Mouse (Mus musculus) liver, adult (tissue): ENCODE results near the gene Ptprn2.

ENCODE experiments used
- GATA4 ChIP-seq: IDR thresholded peaks from 2 replicates; pipeline ENCODE4 v1.6.1; 2014; ENCODE audit warnings: mild to moderate bottlenecking, low read length; ENCODE audit not compliant: insufficient replicate concordance

The Ptprn2 gene

GRCm38 (mm10) chr12:117262003-117262402, 776.5 kb downstream of the Ptprn2 start:
- no peak for TF ChIP-seq GATA4

GRCm38 (mm10) chr12:117263081-117263480, 777.6 kb downstream of the Ptprn2 start:
- no peak for TF ChIP-seq GATA4

- no peak for TF ChIP-seq GATA4
Observed at GRCm38 (mm10) chr12:117265211-117265610, 779.7 kb downstream of the Ptprn2 start.

- no peak for TF ChIP-seq GATA4
Observed at GRCm38 (mm10) chr12:117268543-117269172, 783.1 kb downstream of the Ptprn2 start.

- no peak for TF ChIP-seq GATA4
Observed at GRCm38 (mm10) chr12:117269310-117269709, 783.8 kb downstream of the Ptprn2 start.

- no peak for TF ChIP-seq GATA4
Observed at GRCm38 (mm10) chr12:117270199-117270598, 784.7 kb downstream of the Ptprn2 start.

GRCm38 (mm10) chr12:117273166-117273565, 787.6 kb downstream of the Ptprn2 start:
- TF ChIP-seq GATA4: no peak

- TF ChIP-seq GATA4: no peak
Observed at GRCm38 (mm10) chr12:117274576-117274975, 789.1 kb downstream of the Ptprn2 start.

GRCm38 (mm10) chr12:117280790-117281189, 795.3 kb downstream of the Ptprn2 start:
- TF ChIP-seq GATA4: no peak

- TF ChIP-seq GATA4: no peak
Observed at GRCm38 (mm10) chr12:117282659-117283058, 797.1 kb downstream of the Ptprn2 start.

GRCm38 (mm10) chr12:117287456-117287855, 801.9 kb downstream of the Ptprn2 start:
- no peak for TF ChIP-seq GATA4

- no peak for TF ChIP-seq GATA4
Observed at GRCm38 (mm10) chr12:117291943-117292342, 806.4 kb downstream of the Ptprn2 start.

- no peak for TF ChIP-seq GATA4
Observed at GRCm38 (mm10) chr12:117296792-117297191, 811.3 kb downstream of the Ptprn2 start.

- TF ChIP-seq GATA4: no peak
Observed at GRCm38 (mm10) chr12:117299084-117299483, 813.6 kb downstream of the Ptprn2 start.

GRCm38 (mm10) chr12:117304751-117305624, 819.5 kb downstream of the Ptprn2 start:
- TF ChIP-seq GATA4: no peak

- no peak for TF ChIP-seq GATA4
Observed at GRCm38 (mm10) chr12:117305625-117306105, 820.1 kb downstream of the Ptprn2 start.
